Mouse (Mus musculus): ENCODE data around the gene Tspan5.

Tspan5 gene

DNA sequence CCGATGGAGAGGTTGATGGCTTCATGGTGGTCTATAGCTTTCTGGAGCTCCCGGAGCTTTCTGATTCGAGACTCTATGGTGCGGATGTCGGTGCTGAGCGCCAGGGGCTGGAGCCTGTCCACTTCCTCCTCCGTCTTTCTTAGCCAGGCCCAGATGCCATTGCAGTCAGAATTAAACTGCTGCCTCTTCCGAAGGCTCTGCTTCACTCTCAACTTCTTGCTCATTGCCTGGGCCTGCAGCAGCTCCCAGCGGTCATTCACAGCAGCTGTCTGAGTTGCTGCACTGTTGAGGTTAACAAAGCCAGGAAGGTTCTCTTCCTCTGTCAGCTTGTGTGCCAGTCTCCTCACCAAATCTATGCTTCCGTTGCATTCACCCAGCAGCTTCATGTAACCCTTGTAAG lies 195.2 kb downstream of the Tspan5 start:
- no peak for DNase-seq (ENCODE audit: low read depth, low spot score)

- no peak for DNase-seq (ENCODE audit: low read depth, low spot score)
Measured at GRCm38 (mm10) chr3:138941604-138942003, 199.6 kb downstream of the Tspan5 start.

DNA sequence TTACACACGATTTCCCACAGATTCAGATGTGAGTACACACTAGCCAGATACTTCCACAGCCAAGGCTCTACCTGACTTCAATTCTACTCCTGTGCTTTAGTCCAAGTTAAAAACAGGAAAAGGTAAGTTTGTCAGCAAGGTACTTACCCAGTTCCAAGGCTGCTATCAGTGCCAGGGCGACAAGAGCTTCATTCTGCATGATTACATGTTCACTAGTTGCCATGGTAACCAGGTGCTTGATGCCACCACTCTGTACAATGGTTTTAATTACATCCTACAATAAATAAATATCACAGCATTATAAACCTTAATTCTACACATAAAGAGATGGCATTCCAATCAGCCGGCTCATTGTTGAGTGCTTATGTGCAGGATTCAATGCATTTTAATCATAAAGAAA lies 203.5 kb downstream of the Tspan5 start:
- DNase-seq (ENCODE audit: low read depth, low spot score): no peak

DNA sequence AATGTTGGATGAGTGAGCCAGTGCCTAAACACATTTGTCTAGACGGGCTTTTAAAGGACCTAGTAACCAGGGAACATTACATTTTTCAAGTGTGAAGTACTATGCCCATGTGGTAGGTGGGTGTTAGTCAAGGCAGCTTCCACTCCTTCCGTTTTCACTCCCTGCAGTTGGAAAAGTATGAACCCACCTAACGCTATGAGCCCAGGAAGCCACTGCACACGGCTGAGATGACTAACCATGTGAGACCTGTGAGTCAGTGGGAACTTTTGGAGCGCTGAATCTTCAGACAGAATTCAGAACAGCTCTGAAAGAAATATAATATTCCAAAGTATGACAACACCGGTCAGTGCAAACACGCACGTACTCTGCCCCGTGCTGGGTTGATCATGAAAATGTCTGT lies 207.1 kb downstream of the Tspan5 start:
- no peak for DNase-seq (ENCODE audit: low read depth, low spot score)

DNA sequence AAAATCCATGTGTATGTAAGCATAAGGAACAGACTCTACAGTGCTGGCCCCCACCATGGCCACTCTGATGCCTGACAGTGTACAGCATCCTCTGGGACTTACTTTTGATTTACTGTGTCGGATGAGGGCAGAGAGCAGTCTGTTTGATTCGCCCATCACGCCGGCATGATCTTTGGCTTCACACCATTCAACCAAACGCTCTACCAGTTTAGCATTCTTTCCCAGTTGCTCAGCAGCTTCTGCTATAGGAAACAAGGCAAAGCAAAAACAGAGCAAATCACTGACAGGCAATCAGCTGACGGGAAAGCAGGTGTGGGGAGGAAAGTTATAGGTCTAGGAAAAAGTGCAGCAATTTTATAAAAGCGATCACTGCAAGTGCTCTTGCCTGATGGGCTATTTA lies 213.2 kb downstream of the Tspan5 start:
- DNase-seq (ENCODE audit: low read depth, low spot score): no peak

All from 3T3-L1 (cell line).